Mouse (Mus musculus) fibroblast of lung, adult 2 months (primary cell): Measurements from ENCODE around the gene Heatr1.
"Not testable (repeated sequence)": the region's sequence is repeated elsewhere in the genome, so short reads cannot be mapped to it uniquely, and the experiment has no call there.

ENCODE experiments used
- DNase-seq: peaks from one replicate; pipeline ENCODE4 v3.0.0-alpha.2; 2011; ENCODE audit warnings: low read depth

The Heatr1 gene

GRCm38 (mm10) chr13:12454686-12455390 lies 60.0 kb downstream of the Heatr1 start:
- no peak for DNase-seq

GRCm38 (mm10) chr13:12456711-12457110 lies 61.9 kb downstream of the Heatr1 start:
- DNase-seq: no peak

- DNase-seq: peak; percentile 58
Observed at GRCm38 (mm10) chr13:12460443-12460842, 65.6 kb downstream of the Heatr1 start.

GRCm38 (mm10) chr13:12460881-12461729 lies 66.3 kb downstream of the Heatr1 start:
- DNase-seq: peak; percentile 81

GRCm38 (mm10) chr13:12461730-12462119 lies 66.9 kb downstream of the Heatr1 start:
- DNase-seq: peak; percentile 22

GRCm38 (mm10) chr13:12462623-12463022 lies 67.8 kb downstream of the Heatr1 start:
- DNase-seq: no peak

GRCm38 (mm10) chr13:12464159-12464558 lies 69.3 kb downstream of the Heatr1 start:
- DNase-seq: not testable (repeated sequence)

- DNase-seq: no peak
Observed at GRCm38 (mm10) chr13:12464844-12465243, 70.0 kb downstream of the Heatr1 start, which contains the start of gene Lgals8. Lgals8 (minus strand) TSS chr13:12464944.

GRCm38 (mm10) chr13:12468488-12468887 lies 73.7 kb downstream of the Heatr1 start:
- no peak for DNase-seq

- peak; percentile 20 for DNase-seq
Observed at GRCm38 (mm10) chr13:12473724-12474378, 79.0 kb downstream of the Heatr1 start.

- no peak for DNase-seq
Observed at GRCm38 (mm10) chr13:12475239-12475638, 80.4 kb downstream of the Heatr1 start.

- no peak for DNase-seq
Observed at GRCm38 (mm10) chr13:12476886-12477285, 82.1 kb downstream of the Heatr1 start.

GRCm38 (mm10) chr13:12478301-12478700 lies 83.5 kb downstream of the Heatr1 start:
- DNase-seq: no peak

GRCm38 (mm10) chr13:12479802-12480201 lies 85.0 kb downstream of the Heatr1 start:
- no peak for DNase-seq

GRCm38 (mm10) chr13:12485197-12485596 lies 90.4 kb downstream of the Heatr1 start:
- no peak for DNase-seq

- no peak for DNase-seq
Observed at GRCm38 (mm10) chr13:12485640-12486039, 90.8 kb downstream of the Heatr1 start.
